Mouse (Mus musculus) adipocyte (in vitro differentiated cells): Measurements from ENCODE around the gene C130074G19Rik.

Source experiments
- DNase-seq: peaks from one replicate; pipeline ENCODE4 v3.0.0-alpha.2; 2016; ENCODE audit warnings: low spot score

C130074G19Rik gene

DNA sequence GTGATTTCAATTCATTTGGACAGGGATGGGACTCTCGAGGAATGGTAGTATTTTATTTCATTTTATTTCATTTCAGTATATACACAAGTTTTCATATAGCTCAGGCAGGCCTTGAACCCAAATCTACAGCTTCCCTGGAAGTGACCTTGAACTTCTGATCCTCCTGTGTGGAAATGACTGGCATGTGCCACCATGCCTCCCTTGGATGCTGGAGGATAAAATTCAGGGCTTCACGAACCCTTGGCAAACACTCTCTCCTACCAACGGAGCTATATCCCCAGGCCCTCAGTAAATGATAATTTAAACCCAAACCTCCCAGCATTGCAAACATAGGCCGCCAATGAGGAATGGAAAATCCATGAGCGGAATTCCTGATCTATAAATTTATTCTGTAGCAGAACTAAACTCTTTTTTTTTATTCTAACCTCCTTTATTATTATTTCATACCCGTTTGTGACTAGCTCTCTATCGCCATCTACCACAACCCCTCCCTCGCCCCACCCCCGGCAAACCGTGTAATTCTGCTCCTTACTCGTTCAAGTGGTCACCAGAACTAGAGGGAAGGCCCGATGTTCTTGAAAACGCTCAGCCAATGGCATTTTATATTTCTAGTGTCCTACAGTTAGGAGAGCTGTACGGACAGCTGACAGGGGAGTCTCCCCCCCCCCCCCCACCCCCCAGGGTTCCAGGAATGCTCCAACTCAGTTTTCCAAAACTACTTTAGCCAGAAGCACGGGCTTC is 38.5 kb downstream of the C130074G19Rik start:
- DNase-seq: peak; percentile 75

DNA sequence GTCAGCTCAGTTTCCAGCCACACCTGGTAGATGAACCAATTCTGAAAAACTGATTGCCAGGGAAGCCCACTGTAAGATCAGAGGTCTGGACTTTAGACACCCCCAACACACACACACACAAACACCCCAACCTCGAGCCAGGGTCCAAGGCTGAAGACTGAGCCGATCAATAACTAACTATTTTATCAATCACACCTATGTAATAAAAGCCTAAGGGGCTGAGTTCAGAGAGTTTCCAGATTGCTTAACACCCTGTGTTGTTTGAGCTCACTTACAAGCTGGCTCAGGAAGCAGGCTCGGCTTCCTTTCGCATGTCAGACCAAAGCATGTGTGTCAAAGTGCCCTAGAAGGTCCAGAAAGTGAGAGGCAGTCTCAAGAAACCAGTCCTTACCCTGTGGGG is 45.4 kb downstream of the C130074G19Rik start:
- no peak for DNase-seq

DNA sequence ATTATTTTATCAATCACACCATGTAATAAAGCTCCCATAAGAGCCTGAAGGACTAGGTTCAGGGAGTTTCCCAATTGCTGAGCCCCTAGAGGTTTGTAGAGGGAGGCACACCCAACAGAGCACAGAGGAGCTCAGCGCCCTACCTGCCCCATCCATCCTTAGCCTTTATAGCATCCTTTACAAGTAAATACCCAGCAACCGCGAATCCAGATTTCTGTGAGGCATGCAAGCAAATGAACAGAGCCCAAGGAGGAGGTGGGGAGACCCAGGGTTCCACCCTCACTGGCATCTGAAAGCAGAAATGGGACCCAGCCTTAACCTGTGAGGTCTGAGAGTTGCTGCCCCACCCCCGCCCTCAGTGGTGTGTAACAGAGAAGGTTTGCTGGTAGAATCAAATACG is 46.7 kb downstream of the C130074G19Rik start:
- DNase-seq: no peak

DNA sequence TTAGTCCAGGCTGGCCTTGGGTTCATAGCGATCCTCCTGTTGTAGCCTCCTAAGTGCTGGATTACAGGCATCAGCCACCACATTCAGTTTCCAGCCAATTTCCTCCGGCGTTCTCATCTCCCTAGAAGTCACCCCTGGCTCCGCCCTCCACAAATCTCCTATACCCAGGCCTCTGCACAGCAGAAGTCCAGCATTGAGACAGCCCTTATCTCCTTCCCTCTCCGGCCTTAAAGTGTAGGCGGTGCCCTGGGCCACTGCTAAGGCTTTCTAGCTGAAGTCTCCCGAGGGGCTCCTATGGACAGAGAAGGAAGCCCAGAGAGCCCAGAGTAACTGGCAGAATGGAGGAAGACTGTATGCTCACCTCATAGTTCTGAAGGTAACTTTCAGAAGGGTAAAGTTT is 49.5 kb downstream of the C130074G19Rik start:
- DNase-seq: no peak

DNA sequence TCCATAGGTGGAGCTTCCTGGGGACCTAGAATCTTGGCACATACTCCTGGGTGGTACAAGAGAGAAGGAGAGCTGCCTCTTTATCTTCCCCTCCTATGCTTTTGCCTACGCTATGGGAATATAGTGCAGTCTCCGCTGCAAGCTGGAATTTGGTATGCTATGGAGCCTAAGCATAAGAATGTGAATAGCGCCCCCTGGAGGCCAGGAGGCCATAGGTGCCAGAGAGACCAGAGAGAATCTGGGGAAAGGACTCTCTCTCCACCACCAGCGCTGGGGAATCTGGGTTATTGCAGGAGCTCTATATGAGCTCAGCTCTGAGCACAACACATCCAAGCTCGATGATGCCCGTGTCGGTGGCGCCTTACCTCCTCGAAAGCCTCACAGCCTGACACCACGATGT is 50.8 kb downstream of the C130074G19Rik start:
- peak; percentile 37 for DNase-seq

DNA sequence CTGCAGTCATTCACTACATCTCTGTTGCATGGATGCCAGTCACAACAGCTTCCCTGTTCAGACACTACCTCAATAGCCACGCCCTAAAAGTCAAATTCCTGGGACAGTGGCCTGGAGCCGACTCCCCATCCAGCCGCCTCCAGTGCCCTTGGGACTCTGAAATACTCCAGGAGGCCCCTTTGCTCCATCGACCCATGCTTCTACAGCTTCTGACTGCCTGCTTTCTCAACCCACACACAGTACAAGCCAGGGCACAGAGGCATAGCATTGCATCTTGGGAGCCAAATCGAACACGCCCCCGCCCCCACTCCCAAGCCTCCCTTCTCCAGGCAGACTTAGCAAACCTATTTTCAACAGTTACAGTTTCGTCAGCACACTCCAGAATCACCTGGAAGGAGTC is 53.1 kb downstream of the C130074G19Rik start:
- peak; percentile 82 for DNase-seq

DNA sequence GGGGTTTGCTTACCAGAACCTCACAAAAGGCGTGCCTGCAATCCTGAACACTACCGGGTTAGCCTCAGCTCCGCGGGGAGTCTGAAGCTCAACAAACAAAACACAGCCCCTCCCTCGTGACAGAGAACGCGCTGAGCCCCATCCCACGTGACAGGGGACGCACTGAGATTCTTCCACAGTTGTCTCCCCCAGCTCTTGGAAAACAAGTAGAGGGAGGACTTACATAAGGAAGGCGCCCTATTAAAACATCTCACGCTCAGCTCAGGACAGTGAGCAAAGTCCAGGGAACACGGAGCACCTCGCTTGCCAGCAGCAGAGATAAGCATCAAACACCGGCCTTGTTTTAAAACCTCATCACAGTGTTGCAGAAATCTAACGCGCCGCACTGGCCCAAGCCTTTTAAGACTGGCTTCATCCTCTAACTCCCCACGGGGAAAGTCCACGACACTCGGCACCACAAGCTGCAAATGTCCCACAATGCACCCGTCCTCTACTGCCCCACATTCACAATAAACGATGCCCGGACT is 55.8 kb downstream of the C130074G19Rik start:
- DNase-seq: no peak

DNA sequence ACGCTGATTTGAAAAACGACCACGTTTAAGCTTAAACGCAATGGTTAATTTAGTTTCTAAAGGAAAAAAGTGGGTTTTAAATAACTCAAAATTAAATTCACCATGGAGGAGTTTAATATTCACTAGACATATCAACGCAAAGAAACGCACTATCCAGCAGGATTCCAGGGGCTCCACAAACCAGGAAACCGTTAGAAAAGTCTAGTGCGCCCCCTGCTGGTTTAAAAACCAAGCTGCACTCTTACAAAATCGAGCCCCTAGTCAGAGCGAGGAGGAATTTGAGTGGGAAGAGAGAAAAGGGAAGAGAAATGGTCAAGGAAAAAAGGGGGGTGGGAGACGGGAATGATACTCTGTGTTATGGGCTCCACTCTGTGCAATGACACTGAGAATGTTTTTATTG is 57.9 kb downstream of the C130074G19Rik start:
- peak; percentile 56 for DNase-seq

DNA sequence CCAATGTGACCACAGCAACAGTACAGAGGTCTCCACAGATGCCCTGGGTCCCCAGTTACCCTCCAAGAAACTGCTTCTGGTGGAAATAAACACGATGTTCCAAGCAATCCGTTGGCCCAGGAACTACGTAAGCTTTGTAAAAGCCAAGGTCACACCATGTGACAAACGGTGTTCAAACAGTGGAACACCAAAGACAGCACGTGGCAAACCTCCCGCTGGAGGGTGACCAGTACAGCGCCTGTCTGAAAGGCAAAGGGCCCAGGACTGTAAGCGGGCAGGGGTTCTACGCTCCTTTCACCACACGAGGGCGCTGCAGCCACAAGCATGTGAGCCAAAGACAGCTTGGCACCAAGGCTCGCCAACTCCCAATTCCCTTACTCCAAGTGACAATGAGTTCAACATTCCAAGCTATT is 58.6 kb downstream of the C130074G19Rik start:
- peak; percentile 96 for DNase-seq

DNA sequence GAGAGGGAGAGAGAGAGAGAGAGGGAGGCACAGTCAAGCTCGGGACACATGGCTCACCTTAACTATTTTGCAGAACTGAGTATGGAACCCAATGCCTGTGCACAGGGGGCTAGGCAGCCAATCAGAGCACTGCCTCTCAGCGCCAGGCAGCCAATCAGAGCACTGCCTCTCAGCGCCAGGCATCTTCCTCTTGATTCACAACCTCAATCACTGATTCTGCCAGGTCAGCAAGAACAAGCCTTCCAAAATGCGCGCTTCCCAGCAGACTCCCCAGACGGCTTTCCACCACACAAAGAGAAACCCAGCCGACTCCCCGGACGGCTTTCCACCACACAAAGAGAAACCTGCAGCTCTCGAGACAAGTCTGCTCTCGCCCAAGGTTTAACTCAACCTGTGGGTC is 60.3 kb downstream of the C130074G19Rik start:
- no peak for DNase-seq
